Mouse (Mus musculus) midbrain, embryonic 10.5 days (tissue): ENCODE results near the gene Kif4. TPM values are rescaled to one million over a fixed set of nuclear protein-coding genes. Genes with fewer than 3 reads are reported as not detected.
A peak's percentile ranks its signal among the peaks of the same experiment; 100 is the strongest.

ENCODE experiments used
- DNase-seq: peaks from one replicate; pipeline ENCODE4 v3.0.0-alpha.2; 2017; ENCODE audit warnings: low spot score
- H3K27ac ChIP-seq: fragments of 300-500 bp; sonication (generic); replicated peaks from 2 replicates; pipeline ENCODE4 v1.5.1; 2016; ENCODE audit warnings: mild to moderate bottlenecking
- H3K27me3 ChIP-seq: fragments of 300-500 bp; sonication (generic); 2 replicates; pipeline ENCODE4 v1.6.1; 2016; ENCODE audit warnings: low read depth, mild to moderate bottlenecking; ENCODE audit not compliant: poor library complexity, severe bottlenecking
- H3K36me3 ChIP-seq: fragments of 300-500 bp; sonication (generic); 2 replicates; pipeline ENCODE4 v1.6.1; 2016; ENCODE audit warnings: mild to moderate bottlenecking, moderate library complexity
- H3K4me1 ChIP-seq: fragments of 300-500 bp; sonication (generic); 2 replicates; pipeline ENCODE4 v1.6.1; 2016
- H3K4me3 ChIP-seq: fragments of 300-500 bp; sonication (generic); 2 replicates; pipeline ENCODE4 v1.5.1; 2016; ENCODE audit warnings: mild to moderate bottlenecking, moderate library complexity
- H3K9me3 ChIP-seq: fragments of 300-500 bp; sonication (generic); replicated peaks from 2 replicates; pipeline ENCODE4 v1.6.1; 2016; ENCODE audit warnings: mild to moderate bottlenecking
- WGBS: fragments of 180-500 bp; shearing (Covaris S2); methylation state at CpG from one replicate; pipeline ENCODE4 v1.1.7; 2016; 5-methylcytosine and 5-hydroxymethylcytosine counted together
- polyA plus RNA-seq: library from polyadenylated mRNA; unstranded; fragments of >200 nt; fragmentation: Nextera tagmentation; extraction: Ambion mirVana; gene quantifications from 2 replicates; pipeline ENCODE4 v1.2.1, GENCODE M21; 2016

The Kif4 gene
- polyA plus RNA-seq, 1 experiment from 2014 or later: 45.7 TPM

GRCm38 (mm10) chrX:100664825-100665224 is 39.3 kb downstream of the Kif4 start:
- WGBS: 93% methylated on average over 2 of the region's 2 CpGs

GRCm38 (mm10) chrX:100678204-100678603 is 52.7 kb downstream of the Kif4 start:
- no peaks in the 10 kb centered on the region for H3K9me3 ChIP-seq
- H3K4me3 ChIP-seq: no peak overlapping the region
- no peak overlapping the region for H3K27ac ChIP-seq
- WGBS: 99% methylated on average over 3 of the region's 3 CpGs
- DNase-seq: no peak
- H3K4me1 ChIP-seq: no peaks in the 10 kb centered on the region
- H3K36me3 ChIP-seq: peaks cover 60% of the 10 kb centered on the region
- peaks cover 43% of the 10 kb centered on the region for H3K27me3 ChIP-seq

More at GRCm38 (mm10) chrX:100664825-100665224, 39.3 kb downstream of the Kif4 start:
- H3K27me3 ChIP-seq: peaks cover 73% of the 10 kb centered on the region
- no peak overlapping the region for H3K4me3 ChIP-seq
- no peaks in the 10 kb centered on the region for H3K4me1 ChIP-seq
- peaks cover 27% of the 10 kb centered on the region for H3K36me3 ChIP-seq
- H3K9me3 ChIP-seq: no peaks in the 10 kb centered on the region
- DNase-seq: no peak
- H3K27ac ChIP-seq: no peak overlapping the region

GRCm38 (mm10) chrX:100686527-100686926 is 61.0 kb downstream of the Kif4 start:
- DNase-seq: no peak
- Histone ChIP-seq H3K9me3 (no peaks in the 10 kb centered on the region), H3K27me3 (peaks cover 60% of the 10 kb centered on the region), H3K36me3 (peaks cover 37% of the 10 kb centered on the region), H3K4me1 (no peaks in the 10 kb centered on the region), H3K27ac (no peak overlapping the region), H3K4me3 (no peak overlapping the region)
- 83% methylated on average over 3 of the region's 3 CpGs for WGBS

GRCm38 (mm10) chrX:100687360-100688032 is 62.0 kb downstream of the Kif4 start:
- H3K27me3 ChIP-seq: peaks cover 70% of the 10 kb centered on the region
- no peaks in the 10 kb centered on the region for H3K9me3 ChIP-seq
- peaks cover 43% of the 10 kb centered on the region for H3K36me3 ChIP-seq
- H3K27ac ChIP-seq: no peak overlapping the region
- H3K4me1 ChIP-seq: no peaks in the 10 kb centered on the region
- DNase-seq: no peak
- 91% methylated on average over 6 of the region's 6 CpGs for WGBS
- H3K4me3 ChIP-seq: no peak overlapping the region

GRCm38 (mm10) chrX:100688033-100688370 is 62.5 kb downstream of the Kif4 start:
- H3K4me1 ChIP-seq: no peaks in the 10 kb centered on the region
- 81% methylated on average over 5 of the region's 5 CpGs for WGBS
- peaks cover 75% of the 10 kb centered on the region for H3K27me3 ChIP-seq
- H3K36me3 ChIP-seq: peaks cover 47% of the 10 kb centered on the region
- H3K4me3 ChIP-seq: no peak overlapping the region
- DNase-seq: no peak
- no peaks in the 10 kb centered on the region for H3K9me3 ChIP-seq
- no peak overlapping the region for H3K27ac ChIP-seq

GRCm38 (mm10) chrX:100696776-100697175 is 71.2 kb downstream of the Kif4 start:
- no peak for DNase-seq
- H3K36me3 ChIP-seq: peaks cover 75% of the 10 kb centered on the region
- H3K4me1 ChIP-seq: no peaks in the 10 kb centered on the region
- no peaks in the 10 kb centered on the region for H3K9me3 ChIP-seq
- no peak overlapping the region for H3K4me3 ChIP-seq
- WGBS: 97% methylated on average over 4 of the region's 4 CpGs
- H3K27ac ChIP-seq: no peak overlapping the region
- H3K27me3 ChIP-seq: peaks cover 72% of the 10 kb centered on the region

- Histone ChIP-seq H3K27me3 (peaks cover 59% of the 10 kb centered on the region), H3K4me3 (no peak overlapping the region), H3K36me3 (peaks cover 80% of the 10 kb centered on the region), H3K27ac (no peak overlapping the region), H3K4me1 (no peaks in the 10 kb centered on the region), H3K9me3 (no peaks in the 10 kb centered on the region)
- WGBS: 90% methylated on average over 6 of the region's 6 CpGs
- DNase-seq: no peak
Observed at GRCm38 (mm10) chrX:100708032-100708431, 82.5 kb downstream of the Kif4 start.

GRCm38 (mm10) chrX:100716173-100716572 is 90.6 kb downstream of the Kif4 start:
- peaks cover 82% of the 10 kb centered on the region for H3K27me3 ChIP-seq
- 94% methylated on average over 6 of the region's 6 CpGs for WGBS
- peaks cover 96% of the 10 kb centered on the region for H3K36me3 ChIP-seq
- no peaks in the 10 kb centered on the region for H3K9me3 ChIP-seq
- H3K4me1 ChIP-seq: no peaks in the 10 kb centered on the region
- H3K27ac ChIP-seq: no peak overlapping the region
- no peak for DNase-seq
- no peak overlapping the region for H3K4me3 ChIP-seq

- peak; percentile 19 for DNase-seq
- H3K4me3 ChIP-seq: 0 out of 2 replicates have a peak overlapping the region, but pooled peaks have one; percentile 52
- H3K27ac ChIP-seq: peak overlapping the region; percentile 85
- H3K36me3 ChIP-seq: peaks cover 43% of the 10 kb centered on the region
- H3K4me1 ChIP-seq: peaks cover 39% of the 10 kb centered on the region
- H3K27me3 ChIP-seq: peaks cover 92% of the 10 kb centered on the region
- no peaks in the 10 kb centered on the region for H3K9me3 ChIP-seq
- 50% methylated on average over 1 of the region's 1 CpGs for WGBS
Observed at GRCm38 (mm10) chrX:100728947-100729346, 103.4 kb downstream of the Kif4 start.

GRCm38 (mm10) chrX:100729665-100730188 is 104.2 kb downstream of the Kif4 start, which contains the start of gene Gdpd2:
TSS of gene Gdpd2 (plus strand) at chrX:100729873.
- 25% methylated on average over 8 of the region's 8 CpGs for WGBS
- Histone ChIP-seq H3K27me3 (peaks cover 92% of the 10 kb centered on the region), H3K36me3 (peaks cover 36% of the 10 kb centered on the region), H3K4me1 (peaks cover 39% of the 10 kb centered on the region), H3K4me3 (peak within 1 kb of the TSS; percentile 52), H3K27ac (peak within 1 kb of the TSS; percentile 85), H3K9me3 (no peaks in the 10 kb centered on the region)
- DNase-seq: peak; percentile 67

GRCm38 (mm10) chrX:100730266-100730665 is 104.7 kb downstream of the Kif4 start:
- Histone ChIP-seq H3K27ac (peak overlapping the region; percentile 85), H3K4me1 (peaks cover 39% of the 10 kb centered on the region), H3K36me3 (peaks cover 31% of the 10 kb centered on the region), H3K4me3 (peak overlapping the region; percentile 52), H3K9me3 (no peaks in the 10 kb centered on the region), H3K27me3 (peaks cover 89% of the 10 kb centered on the region)
- DNase-seq: no peak
- 35% methylated on average over 8 of the region's 8 CpGs for WGBS

GRCm38 (mm10) chrX:100734359-100734758 is 108.8 kb downstream of the Kif4 start:
- Histone ChIP-seq H3K4me1 (peaks cover 27% of the 10 kb centered on the region), H3K4me3 (no peak overlapping the region), H3K27ac (no peak overlapping the region), H3K9me3 (no peaks in the 10 kb centered on the region), H3K36me3 (0 out of 2 replicates have a peak, but pooled peaks cover 7% of the 10 kb centered on the region), H3K27me3 (peaks cover 96% of the 10 kb centered on the region)
- 77% methylated on average over 7 of the region's 7 CpGs for WGBS
- DNase-seq: no peak

- 22% methylated on average over 14 of the region's 14 CpGs for WGBS
- peak; percentile 52 for DNase-seq
- Histone ChIP-seq H3K4me3 (peak overlapping the region; percentile 37; the same call in 1 of the 2 replicates), H3K4me1 (peaks cover 7% of the 10 kb centered on the region), H3K36me3 (no peaks in the 10 kb centered on the region), H3K27me3 (peaks cover 79% of the 10 kb centered on the region), H3K9me3 (no peaks in the 10 kb centered on the region), H3K27ac (no peak overlapping the region)
Observed at GRCm38 (mm10) chrX:100738918-100739317, 113.4 kb downstream of the Kif4 start.
